Mouse (Mus musculus): ENCODE results near the gene Prkar2b. TPM values are rescaled to one million over a fixed set of nuclear protein-coding genes. Genes with fewer than 3 reads are reported as not detected.

Gene Prkar2b
- polyA plus RNA-seq, 1 experiment from 2014 or later = 17.4 TPM

- no peaks in the 10 kb centered on the region for H3K36me3 ChIP-seq (ENCODE audit: insufficient read depth, low read length)
- H3K9me3 ChIP-seq (ENCODE audit: low read length) = 0 out of 2 replicates have a peak, but pooled peaks cover 2% of the 10 kb centered on the region
- no peak overlapping the region for H3K9ac ChIP-seq (replicated peaks; ENCODE audit: low read length)
- 65% methylated on average over 3 of the region's 3 CpGs for WGBS
- ATAC-seq (ENCODE audit: low FRiP score, low TSS enrichment) = no peak
- H3K27me3 ChIP-seq (ENCODE audit: insufficient read depth, low read length) = no peaks in the 10 kb centered on the region
- no peak overlapping the region for H3K27ac ChIP-seq (ENCODE audit: low read length)
- H3K4me1 ChIP-seq (ENCODE audit: insufficient read depth, low read length) = no peaks in the 10 kb centered on the region
- no peak overlapping the region for H3K4me3 ChIP-seq (ENCODE audit: low read length)
- no peak overlapping the region for H3K4me2 ChIP-seq (replicated peaks; ENCODE audit: low read depth, low read length)
Measured at GRCm38 (mm10) chr12:32088566-32088965, 27.5 kb upstream of the Prkar2b start.

DNA sequence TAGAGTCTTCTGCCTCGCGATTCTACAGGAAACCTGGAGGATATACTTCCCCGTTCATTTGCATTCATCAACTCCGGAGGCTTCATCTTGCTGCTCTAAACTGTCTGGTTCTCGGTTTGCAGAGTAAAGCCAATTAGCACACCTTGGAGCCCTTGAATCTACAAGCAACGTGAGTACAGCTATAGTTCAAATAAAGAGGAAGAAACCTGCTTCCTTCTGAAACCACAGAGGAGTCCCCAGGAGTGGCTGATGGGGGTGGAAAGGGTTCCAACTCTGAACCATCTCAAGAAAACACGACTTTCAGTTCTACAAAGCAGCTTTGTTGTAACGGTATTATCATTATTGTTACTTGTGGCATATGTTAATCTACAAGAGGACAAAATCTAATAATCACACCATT lies 26.2 kb upstream of the Prkar2b start:
- WGBS = 76% methylated on average over 8 of the region's 8 CpGs
- no peak for ATAC-seq (ENCODE audit: low FRiP score, low TSS enrichment)
- Histone ChIP-seq H3K9me3 (ENCODE audit: low read length) (0 out of 2 replicates have a peak, but pooled peaks cover 2% of the 10 kb centered on the region), H3K9ac (replicated peaks; ENCODE audit: low read length) (no peak overlapping the region), H3K4me2 (replicated peaks; ENCODE audit: low read depth, low read length) (no peak overlapping the region), H3K4me3 (ENCODE audit: low read length) (no peak overlapping the region), H3K36me3 (ENCODE audit: insufficient read depth, low read length) (no peaks in the 10 kb centered on the region), H3K27ac (ENCODE audit: low read length) (no peak overlapping the region), H3K4me1 (ENCODE audit: insufficient read depth, low read length) (no peaks in the 10 kb centered on the region), H3K27me3 (ENCODE audit: insufficient read depth, low read length) (no peaks in the 10 kb centered on the region)

DNA sequence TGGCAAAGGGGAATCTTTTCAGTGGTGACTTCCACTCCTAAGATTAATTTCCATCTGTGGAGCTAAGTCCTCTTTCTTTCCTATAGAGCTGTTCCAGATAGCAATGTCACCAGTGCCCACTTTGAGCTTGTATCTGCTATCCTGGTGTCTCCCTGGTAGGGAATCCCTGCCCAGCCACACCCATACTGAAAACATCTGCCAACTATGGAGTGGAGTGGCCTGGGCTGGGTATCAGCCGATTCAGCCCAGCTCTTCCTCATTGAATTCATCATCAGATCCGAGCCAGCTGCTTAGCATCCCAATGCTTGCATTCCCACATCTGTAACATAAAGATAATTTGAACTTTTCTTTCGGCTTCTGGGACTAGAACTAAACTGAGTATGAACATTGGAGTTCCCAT lies 25.8 kb upstream of the Prkar2b start:
- 78% methylated on average over 3 of the region's 3 CpGs for WGBS
- Histone ChIP-seq H3K4me1 (ENCODE audit: insufficient read depth, low read length) (no peaks in the 10 kb centered on the region), H3K27me3 (ENCODE audit: insufficient read depth, low read length) (no peaks in the 10 kb centered on the region), H3K9ac (replicated peaks; ENCODE audit: low read length) (no peak overlapping the region), H3K4me2 (replicated peaks; ENCODE audit: low read depth, low read length) (no peak overlapping the region), H3K4me3 (ENCODE audit: low read length) (no peak overlapping the region), H3K27ac (ENCODE audit: low read length) (no peak overlapping the region), H3K36me3 (ENCODE audit: insufficient read depth, low read length) (no peaks in the 10 kb centered on the region), H3K9me3 (ENCODE audit: low read length) (0 out of 2 replicates have a peak, but pooled peaks cover 2% of the 10 kb centered on the region)
- no peak for ATAC-seq (ENCODE audit: low FRiP score, low TSS enrichment)

GRCm38 (mm10) chr12:32085856-32086255 lies 24.8 kb upstream of the Prkar2b start:
- Histone ChIP-seq H3K36me3 (ENCODE audit: insufficient read depth, low read length) (no peaks in the 10 kb centered on the region), H3K4me2 (replicated peaks; ENCODE audit: low read depth, low read length) (no peak overlapping the region), H3K4me1 (ENCODE audit: insufficient read depth, low read length) (no peaks in the 10 kb centered on the region), H3K9me3 (ENCODE audit: low read length) (no peaks in the 10 kb centered on the region), H3K27me3 (ENCODE audit: insufficient read depth, low read length) (no peaks in the 10 kb centered on the region), H3K4me3 (ENCODE audit: low read length) (no peak overlapping the region), H3K9ac (replicated peaks; ENCODE audit: low read length) (no peak overlapping the region), H3K27ac (ENCODE audit: low read length) (no peak overlapping the region)
- WGBS = 67% methylated on average over 3 of the region's 3 CpGs
- ATAC-seq (ENCODE audit: low FRiP score, low TSS enrichment) = no peak

DNA sequence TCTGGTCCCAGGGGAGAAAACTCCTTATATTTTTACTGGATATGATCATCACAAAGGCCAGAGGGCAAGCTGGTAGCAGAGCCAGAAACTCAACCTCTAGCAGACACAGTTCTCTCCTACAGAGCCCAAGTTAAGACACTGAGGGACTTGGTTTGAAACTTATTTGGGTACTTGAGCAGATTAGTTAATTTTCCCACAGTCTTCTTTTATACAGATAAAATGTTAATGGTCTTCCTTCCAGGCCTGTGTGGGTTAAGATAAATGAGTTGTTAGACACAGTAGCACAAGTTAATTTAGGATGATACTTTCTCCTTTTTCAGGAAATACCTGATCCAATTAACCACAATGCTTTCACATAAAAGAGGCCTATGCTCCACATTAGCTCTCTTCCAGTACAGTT lies 24.1 kb upstream of the Prkar2b start:
- Histone ChIP-seq H3K27ac (ENCODE audit: low read length) (no peak overlapping the region), H3K4me2 (replicated peaks; ENCODE audit: low read depth, low read length) (no peak overlapping the region)
- no peak for ATAC-seq (ENCODE audit: low FRiP score, low TSS enrichment)

GRCm38 (mm10) chr12:32084601-32085000 lies 23.5 kb upstream of the Prkar2b start:
- Histone ChIP-seq H3K9ac (replicated peaks; ENCODE audit: low read length) (no peak overlapping the region), H3K9me3 (ENCODE audit: low read length) (no peaks in the 10 kb centered on the region), H3K4me2 (replicated peaks; ENCODE audit: low read depth, low read length) (no peak overlapping the region), H3K4me3 (ENCODE audit: low read length) (no peak overlapping the region), H3K4me1 (ENCODE audit: insufficient read depth, low read length) (no peaks in the 10 kb centered on the region), H3K27me3 (ENCODE audit: insufficient read depth, low read length) (no peaks in the 10 kb centered on the region), H3K27ac (ENCODE audit: low read length) (no peak overlapping the region), H3K36me3 (ENCODE audit: insufficient read depth, low read length) (no peaks in the 10 kb centered on the region)
- WGBS = 53% methylated on average over 5 of the region's 5 CpGs
- no peak for ATAC-seq (ENCODE audit: low FRiP score, low TSS enrichment)

More for the DNA sequence above, 24.1 kb upstream of the Prkar2b start:
- Histone ChIP-seq H3K4me1 (ENCODE audit: insufficient read depth, low read length) (no peaks in the 10 kb centered on the region), H3K36me3 (ENCODE audit: insufficient read depth, low read length) (no peaks in the 10 kb centered on the region), H3K9me3 (ENCODE audit: low read length) (no peaks in the 10 kb centered on the region), H3K4me3 (ENCODE audit: low read length) (no peak overlapping the region), H3K9ac (replicated peaks; ENCODE audit: low read length) (no peak overlapping the region), H3K27me3 (ENCODE audit: insufficient read depth, low read length) (no peaks in the 10 kb centered on the region)

GRCm38 (mm10) chr12:32080692-32081091 lies 19.6 kb upstream of the Prkar2b start:
- 82% methylated on average over 9 of the region's 9 CpGs for WGBS
- ATAC-seq (ENCODE audit: low FRiP score, low TSS enrichment) = no peak
- Histone ChIP-seq H3K4me1 (ENCODE audit: insufficient read depth, low read length) (no peaks in the 10 kb centered on the region), H3K9ac (replicated peaks; ENCODE audit: low read length) (no peak overlapping the region), H3K27ac (ENCODE audit: low read length) (no peak overlapping the region), H3K27me3 (ENCODE audit: insufficient read depth, low read length) (no peaks in the 10 kb centered on the region), H3K9me3 (ENCODE audit: low read length) (no peaks in the 10 kb centered on the region), H3K4me2 (replicated peaks; ENCODE audit: low read depth, low read length) (no peak overlapping the region), H3K36me3 (ENCODE audit: insufficient read depth, low read length) (no peaks in the 10 kb centered on the region), H3K4me3 (ENCODE audit: low read length) (no peak overlapping the region)

GRCm38 (mm10) chr12:32077403-32077802 lies 16.3 kb upstream of the Prkar2b start:
- no peaks in the 10 kb centered on the region for H3K36me3 ChIP-seq (ENCODE audit: insufficient read depth, low read length)
- H3K27ac ChIP-seq (ENCODE audit: low read length) = no peak overlapping the region
- no peaks in the 10 kb centered on the region for H3K9me3 ChIP-seq (ENCODE audit: low read length)
- WGBS = 96% methylated on average over 6 of the region's 6 CpGs
- no peaks in the 10 kb centered on the region for H3K27me3 ChIP-seq (ENCODE audit: insufficient read depth, low read length)
- no peak overlapping the region for H3K4me2 ChIP-seq (replicated peaks; ENCODE audit: low read depth, low read length)
- H3K9ac ChIP-seq (replicated peaks; ENCODE audit: low read length) = no peak overlapping the region
- no peaks in the 10 kb centered on the region for H3K4me1 ChIP-seq (ENCODE audit: insufficient read depth, low read length)
- ATAC-seq (ENCODE audit: low FRiP score, low TSS enrichment) = no peak
- H3K4me3 ChIP-seq (ENCODE audit: low read length) = no peak overlapping the region

GRCm38 (mm10) chr12:32075831-32076715 lies 15.0 kb upstream of the Prkar2b start:
- no peak for ATAC-seq (ENCODE audit: low FRiP score, low TSS enrichment)
- Histone ChIP-seq H3K27me3 (ENCODE audit: insufficient read depth, low read length) (no peaks in the 10 kb centered on the region), H3K4me3 (ENCODE audit: low read length) (no peak overlapping the region), H3K4me2 (replicated peaks; ENCODE audit: low read depth, low read length) (no peak overlapping the region), H3K9me3 (ENCODE audit: low read length) (no peaks in the 10 kb centered on the region), H3K36me3 (ENCODE audit: insufficient read depth, low read length) (no peaks in the 10 kb centered on the region), H3K9ac (replicated peaks; ENCODE audit: low read length) (no peak overlapping the region), H3K4me1 (ENCODE audit: insufficient read depth, low read length) (no peaks in the 10 kb centered on the region), H3K27ac (ENCODE audit: low read length) (no peak overlapping the region)
- WGBS = 79% methylated on average over 10 of the region's 10 CpGs

- H3K4me2 ChIP-seq (replicated peaks; ENCODE audit: low read depth, low read length) = no peak overlapping the region
- H3K4me1 ChIP-seq (ENCODE audit: insufficient read depth, low read length) = no peaks in the 10 kb centered on the region
- no peak overlapping the region for H3K4me3 ChIP-seq (ENCODE audit: low read length)
- 86% methylated on average over 6 of the region's 6 CpGs for WGBS
- H3K27ac ChIP-seq (ENCODE audit: low read length) = no peak overlapping the region
- no peaks in the 10 kb centered on the region for H3K9me3 ChIP-seq (ENCODE audit: low read length)
- H3K9ac ChIP-seq (replicated peaks; ENCODE audit: low read length) = no peak overlapping the region
- ATAC-seq (ENCODE audit: low FRiP score, low TSS enrichment) = no peak
- H3K36me3 ChIP-seq (ENCODE audit: insufficient read depth, low read length) = no peaks in the 10 kb centered on the region
- H3K27me3 ChIP-seq (ENCODE audit: insufficient read depth, low read length) = no peaks in the 10 kb centered on the region
Measured at GRCm38 (mm10) chr12:32074271-32074670, 13.2 kb upstream of the Prkar2b start.
